Mouse (Mus musculus) NIH3T3 (cell line): ENCODE measurements at regions not wholly inside any gene's neighbourhood (a gene's known extent, or its start where the extent isn't known, plus 50 kb on each side); places are given as distances from the start of the nearest gene placed in this dataset.

Experiments used
- DNase-seq: peaks from one replicate; pipeline ENCODE4 v3.0.0-alpha.2; 2012; ENCODE audit warnings: low read depth

DNA sequence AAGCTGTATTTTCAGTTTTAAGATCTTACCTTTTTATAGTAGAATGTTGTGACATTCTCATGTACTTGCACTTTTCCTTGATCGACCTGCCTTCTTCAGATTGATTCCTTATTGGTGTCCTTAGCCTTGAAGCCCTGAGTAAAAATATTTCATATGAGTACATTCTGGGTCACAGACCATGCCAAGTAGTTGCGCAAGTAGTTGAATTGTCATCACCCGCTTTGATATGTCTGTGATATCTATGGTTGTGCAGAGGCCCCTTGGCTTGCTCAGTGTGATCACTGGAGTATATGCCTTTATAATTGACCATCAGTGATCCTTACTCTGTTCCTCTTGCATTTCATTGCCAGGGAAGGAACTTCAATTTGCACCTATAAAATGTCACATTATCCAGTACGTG, 131.1 kb upstream of the Reg3g start:
- DNase-seq = no peak

DNA sequence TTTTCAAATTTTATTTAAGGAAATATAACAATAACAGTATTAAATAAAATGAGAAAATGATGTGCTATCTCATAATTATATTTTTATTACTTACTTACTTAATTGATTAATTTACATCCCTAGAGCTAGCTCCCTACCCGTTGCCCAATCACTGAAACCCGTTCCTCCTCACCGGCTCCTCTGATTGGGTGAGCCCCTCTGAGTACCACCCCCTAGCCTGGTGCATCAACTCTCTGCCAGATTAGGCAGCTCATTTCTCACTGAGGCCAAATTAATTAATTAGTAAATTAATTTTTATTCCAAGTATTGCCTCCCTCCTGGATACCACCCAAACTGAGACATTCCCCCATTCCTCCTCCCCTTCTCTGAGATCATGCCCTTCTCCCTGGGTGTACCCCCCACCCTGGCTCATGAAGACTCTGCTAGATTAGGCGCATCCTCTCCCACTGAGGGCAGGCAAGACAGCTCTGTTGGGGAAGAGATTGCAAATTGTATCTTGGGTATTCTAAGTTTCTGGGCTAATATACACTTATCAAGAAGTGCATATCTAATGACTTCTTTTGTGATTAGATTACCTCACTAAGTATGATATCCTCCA, 101.4 kb upstream of the Reg3g start:
- DNase-seq = no peak

DNA sequence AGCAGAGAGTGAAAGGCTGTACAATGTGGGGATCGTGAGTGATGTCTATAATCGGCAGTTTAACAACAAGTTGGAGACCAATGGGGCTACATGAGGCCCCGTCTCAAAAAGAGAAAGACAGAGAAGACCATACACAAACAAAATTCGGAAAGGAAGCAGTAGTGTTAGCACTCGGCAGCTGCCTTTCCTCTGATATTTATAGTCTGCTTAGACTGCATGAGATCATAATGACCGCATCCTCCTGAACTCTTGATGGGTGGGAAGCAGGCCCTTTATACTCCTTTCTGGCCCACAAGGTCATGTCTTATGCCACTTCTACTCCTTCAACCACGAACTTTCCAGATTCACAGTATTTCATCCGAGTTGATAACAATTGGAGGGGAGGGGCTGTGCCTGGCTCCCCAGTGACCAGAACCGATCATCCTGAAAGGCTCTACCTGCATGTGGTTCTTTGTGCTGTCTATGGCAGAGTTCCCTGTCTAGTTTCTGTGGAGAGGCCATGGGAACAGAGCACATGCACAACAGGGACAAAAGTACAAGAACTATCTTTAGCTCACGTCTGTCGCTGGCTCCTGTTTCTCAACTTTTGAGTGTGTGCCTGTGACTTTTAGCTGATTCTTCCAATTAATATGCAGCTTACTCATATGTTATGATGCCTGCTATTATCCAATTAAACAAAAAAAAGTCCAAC, 84.5 kb upstream of the Reg3g start:
- no peak for DNase-seq

DNA sequence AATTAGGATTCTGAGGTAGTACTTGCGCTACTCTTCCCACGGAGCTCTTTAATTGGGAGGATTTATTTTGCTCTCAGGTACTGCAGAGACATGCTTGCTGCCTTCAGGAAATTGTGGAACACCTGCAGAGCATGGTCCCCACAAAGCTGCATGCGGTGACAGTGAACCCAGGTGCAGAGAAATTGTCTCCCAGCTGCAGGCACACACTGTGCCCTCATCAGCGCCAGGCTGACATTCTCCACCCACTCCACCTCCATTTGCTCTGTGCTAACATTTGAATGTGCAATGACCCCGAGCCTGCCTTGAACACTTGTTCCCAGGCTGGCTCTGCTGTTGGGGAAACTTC, 83.7 kb upstream of the Reg3g start:
- no peak for DNase-seq

DNA sequence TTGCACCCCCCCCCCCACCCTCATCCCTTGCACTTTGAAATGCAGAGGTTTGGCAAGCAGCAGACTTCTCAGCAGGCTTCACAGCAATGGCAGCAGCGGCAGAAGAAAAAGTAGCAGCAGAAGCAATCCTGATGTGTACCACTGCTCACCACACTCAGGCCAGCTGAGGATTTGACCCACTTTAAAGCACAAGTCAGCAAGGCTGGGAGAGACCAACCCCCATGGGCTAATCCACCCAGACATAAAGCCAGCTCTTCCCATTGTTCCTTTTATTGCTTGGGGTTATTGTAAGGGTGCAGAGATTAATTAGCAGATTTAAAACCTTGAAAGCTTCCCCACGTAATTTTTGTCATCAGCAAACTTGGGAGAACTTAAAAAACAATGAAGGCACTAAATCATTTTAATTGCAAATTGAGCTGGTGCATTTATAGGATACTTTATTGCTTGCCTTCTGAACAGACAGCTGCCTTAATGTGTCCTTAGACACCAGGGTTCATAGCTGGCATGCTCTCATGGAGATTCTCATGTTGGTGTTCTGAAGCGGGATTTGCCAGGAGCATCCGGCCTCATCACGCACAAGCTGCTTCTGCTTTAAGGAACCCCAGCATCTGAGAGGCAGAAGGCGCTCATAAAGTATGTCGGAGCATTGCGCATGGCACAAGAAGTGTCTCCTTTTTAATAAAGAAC, 83.1 kb upstream of the Reg3g start:
- DNase-seq = no peak

DNA sequence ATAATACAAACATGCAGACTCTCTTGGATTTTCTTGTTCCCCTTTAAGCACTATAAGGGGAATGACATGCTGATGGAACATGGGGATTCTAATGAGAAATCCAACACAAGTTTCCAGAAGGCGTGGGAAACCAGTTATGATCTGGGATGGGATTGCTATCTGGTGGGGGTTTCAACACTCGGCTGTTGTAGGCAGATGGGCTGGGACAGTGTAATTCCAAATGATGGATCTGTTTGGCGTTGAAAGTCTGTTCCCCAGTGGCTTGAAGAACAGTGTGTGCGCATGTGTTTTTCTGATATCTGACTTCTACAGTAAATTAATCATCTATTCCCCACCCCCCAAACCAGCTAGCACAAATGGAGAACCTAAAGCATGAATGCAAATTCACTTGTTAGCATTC, 79.8 kb upstream of the Reg3g start:
- DNase-seq = no peak

DNA sequence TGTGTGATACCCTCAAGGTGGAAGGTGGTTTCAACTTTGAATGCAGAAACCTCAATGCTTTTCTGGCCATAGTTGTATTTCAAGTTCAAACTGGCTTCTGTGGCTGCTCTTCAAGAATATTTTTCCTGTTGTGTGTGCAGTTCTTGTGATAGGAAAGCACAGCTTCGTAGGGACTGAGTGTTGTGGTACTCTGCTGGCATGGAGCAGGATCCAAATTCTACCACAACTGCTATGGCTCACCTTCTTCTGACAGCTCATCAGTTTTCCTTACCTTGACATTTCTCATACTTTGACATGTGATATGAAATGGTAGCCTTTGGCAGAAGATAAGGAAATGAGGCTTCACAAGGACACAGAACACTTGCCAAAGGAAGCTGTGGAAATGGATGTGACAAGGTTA, 79.0 kb upstream of the Reg3g start:
- no peak for DNase-seq

DNA sequence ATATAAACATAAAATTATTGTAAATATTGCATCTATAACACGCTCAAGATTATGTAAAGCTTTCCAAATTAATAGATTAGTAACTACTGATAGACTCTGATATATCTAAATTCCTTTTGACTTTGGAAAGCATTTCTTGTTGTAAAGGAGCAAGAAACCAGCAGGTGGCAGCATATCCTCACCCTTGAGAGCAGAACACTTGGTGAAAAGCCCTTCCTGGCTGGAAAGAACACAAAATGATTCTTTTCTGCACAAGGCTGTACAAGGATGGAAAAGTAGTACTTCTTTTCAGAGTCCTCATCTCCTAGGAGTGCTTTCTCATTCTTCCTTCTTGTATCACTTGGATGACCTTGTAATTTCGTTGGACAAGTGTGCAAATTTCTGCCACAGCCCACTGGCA, 75.6 kb upstream of the Reg3g start:
- DNase-seq = peak; percentile 77

DNA sequence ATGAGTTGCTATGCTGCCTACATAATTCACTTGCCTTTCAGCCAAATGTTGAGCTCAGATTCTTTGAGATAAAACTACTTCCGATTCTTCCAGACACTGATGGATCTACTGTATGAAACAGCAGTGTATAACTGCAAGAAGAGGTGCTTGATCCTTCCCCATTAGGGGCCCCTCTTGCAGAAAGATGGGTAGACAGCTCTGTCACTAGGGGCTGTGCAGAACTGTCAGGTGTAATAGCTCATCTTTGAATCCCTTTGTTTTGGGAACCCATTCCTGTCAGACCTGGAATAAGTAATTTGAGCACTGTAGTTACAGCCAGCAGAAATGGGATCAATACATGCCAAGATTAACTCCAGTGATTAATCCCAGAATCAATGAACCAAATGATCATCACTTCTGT, 68.8 kb upstream of the Reg3g start:
- DNase-seq = no peak

DNA sequence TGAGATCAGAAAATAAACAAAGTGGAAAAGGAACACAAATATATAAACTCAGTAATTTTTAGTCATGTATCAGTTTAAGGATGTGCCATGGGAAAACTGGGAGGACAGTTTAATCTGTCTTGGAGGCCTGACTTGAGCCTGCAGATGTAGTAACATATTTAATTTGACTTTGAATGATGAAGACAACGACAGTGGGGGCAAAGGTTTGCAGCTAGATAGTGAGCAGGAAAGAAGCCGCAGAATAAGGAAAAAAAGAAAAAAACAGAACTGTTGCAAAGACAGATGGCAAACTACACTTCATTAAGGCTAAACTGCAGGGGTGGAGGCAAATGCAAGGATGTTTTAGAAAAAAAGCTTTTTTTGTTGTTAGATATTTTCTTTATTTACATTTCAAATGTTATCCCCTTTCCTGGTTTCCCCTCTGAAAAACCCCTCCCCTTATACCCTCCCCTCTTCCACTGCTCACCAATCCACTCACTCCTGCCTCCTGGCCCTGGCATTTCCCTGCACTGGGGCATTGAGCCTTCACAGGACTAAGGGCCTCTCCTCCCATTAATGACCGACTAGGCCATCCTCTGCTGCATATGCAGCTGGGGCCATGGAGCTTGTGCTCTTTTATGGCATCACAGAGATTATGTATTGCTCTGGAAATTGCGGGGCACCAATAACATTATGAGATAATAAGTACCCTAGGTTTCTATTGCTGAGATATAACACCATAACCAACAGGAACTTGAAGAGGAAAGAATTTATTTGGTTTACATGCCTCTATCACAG, 58.5 kb upstream of the Reg3g start:
- DNase-seq = no peak
